Mouse (Mus musculus) midbrain, embryonic 13.5 days (tissue): ENCODE data around the gene Snd1. TPM values are rescaled to one million over a fixed set of nuclear protein-coding genes. Genes with fewer than 3 reads are reported as not detected.

Source experiments
- ATAC-seq: fragments of 200-750 bp; cut with Nextera tagmentation; 2 replicates; pipeline ENCODE4 v1.8.0; 2017; ENCODE audit warnings: mild to moderate bottlenecking, moderate TSS enrichment, moderate library complexity
- H3K27ac ChIP-seq: fragments of 300-500 bp; sonication (generic); 2 replicates; pipeline ENCODE4 v1.5.1; 2015; ENCODE audit warnings: inconsistent platforms, mild to moderate bottlenecking, moderate library complexity
- H3K27me3 ChIP-seq: fragments of 300-500 bp; sonication (generic); 2 replicates; pipeline ENCODE4 v1.6.1; 2015; ENCODE audit warnings: mild to moderate bottlenecking, inconsistent platforms
- H3K36me3 ChIP-seq: fragments of 300-500 bp; sonication (generic); 2 replicates; pipeline ENCODE4 v1.6.1; 2015; ENCODE audit warnings: mild to moderate bottlenecking, inconsistent platforms
- H3K4me1 ChIP-seq: fragments of 300-500 bp; sonication (generic); replicated peaks from 2 replicates; pipeline ENCODE4 v1.6.1; 2015; ENCODE audit warnings: inconsistent platforms
- H3K4me2 ChIP-seq: fragments of 300-500 bp; sonication (generic); replicated peaks from 2 replicates; pipeline ENCODE4 v1.6.1; 2015; ENCODE audit warnings: moderate library complexity, mild to moderate bottlenecking, inconsistent platforms
- H3K4me3 ChIP-seq: fragments of 300-500 bp; sonication (generic); replicated peaks from 2 replicates; pipeline ENCODE4 v1.5.1; 2015; ENCODE audit warnings: mild to moderate bottlenecking, inconsistent platforms
- H3K9ac ChIP-seq: fragments of 300-500 bp; sonication (generic); replicated peaks from 2 replicates; pipeline ENCODE4 v1.6.1; 2015; ENCODE audit warnings: mild to moderate bottlenecking, inconsistent platforms
- H3K9me3 ChIP-seq: fragments of 300-500 bp; sonication (generic); 2 replicates; pipeline ENCODE4 v1.6.1; 2016; ENCODE audit warnings: mild to moderate bottlenecking, inconsistent platforms
- WGBS: fragments of 180-500 bp; shearing (Covaris S2); methylation state at CpG from one replicate; pipeline ENCODE4 v1.1.7; 2015; 5-methylcytosine and 5-hydroxymethylcytosine counted together
- polyA plus RNA-seq: library from polyadenylated mRNA; unstranded; fragments of >200 nt; fragmentation: Nextera tagmentation; extraction: Ambion mirVana; gene quantifications from 2 replicates; pipeline ENCODE4 v1.2.1, GENCODE M21; 2015

Snd1 gene
- polyA plus RNA-seq, 1 experiment from 2014 or later: 86.5 TPM

DNA sequence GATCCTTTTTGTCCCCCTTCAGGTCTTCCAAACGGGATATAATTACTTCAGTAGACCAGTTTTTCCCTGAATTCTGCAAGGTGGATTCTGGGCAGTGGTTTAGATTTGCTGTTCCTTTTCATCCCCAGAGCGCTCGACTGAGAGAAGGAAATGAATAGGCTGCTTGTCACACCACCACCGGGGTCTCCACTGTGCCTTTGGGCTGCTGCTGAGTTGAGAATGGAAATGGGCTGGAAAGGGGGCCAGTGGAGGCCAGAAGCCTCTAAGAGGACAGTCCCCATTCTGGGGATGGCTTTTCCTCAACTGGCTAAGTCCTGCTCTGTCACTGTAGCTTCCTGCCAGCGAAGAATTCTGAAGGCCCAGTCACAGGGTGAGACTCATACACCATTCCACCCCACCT, 309.0 kb downstream of the Snd1 start:
- Histone ChIP-seq H3K9ac (no peak overlapping the region), H3K27ac (peak overlapping the region; percentile 45; the same call in 1 of the 2 replicates), H3K9me3 (no peaks in the 10 kb centered on the region), H3K4me2 (no peak overlapping the region), H3K4me3 (no peak overlapping the region), H3K27me3 (no peaks in the 10 kb centered on the region), H3K4me1 (peaks cover 31% of the 10 kb centered on the region), H3K36me3 (no peaks in the 10 kb centered on the region)
- WGBS: 33% methylated on average over 5 of the region's 5 CpGs
- no peak for ATAC-seq

DNA sequence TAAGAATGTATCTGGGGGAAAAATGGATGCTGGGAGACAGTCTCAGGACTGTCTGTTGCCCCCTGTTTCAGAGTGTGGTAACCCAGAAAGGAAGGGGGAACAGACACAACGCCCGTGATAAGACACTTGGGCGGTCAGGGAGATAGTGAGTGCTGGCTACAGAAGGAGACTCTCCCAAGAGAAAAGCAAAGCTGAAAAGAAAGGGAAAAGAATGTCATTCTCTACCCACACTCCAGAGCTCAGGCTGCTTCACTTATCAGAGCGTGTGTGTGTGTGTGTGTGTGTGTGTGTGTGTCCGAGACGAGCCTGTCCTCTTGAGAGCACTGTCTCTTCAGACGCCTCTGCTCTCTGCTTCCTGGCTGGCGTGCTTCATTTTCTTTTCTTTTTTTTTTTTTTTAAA, 310.8 kb downstream of the Snd1 start:
- Histone ChIP-seq H3K4me2 (no peak overlapping the region), H3K4me3 (no peak overlapping the region), H3K36me3 (no peaks in the 10 kb centered on the region), H3K27ac (no peak overlapping the region), H3K9me3 (no peaks in the 10 kb centered on the region), H3K9ac (no peak overlapping the region), H3K27me3 (no peaks in the 10 kb centered on the region), H3K4me1 (peaks cover 37% of the 10 kb centered on the region)
- WGBS: 77% methylated on average over 8 of the region's 8 CpGs
- ATAC-seq: no peak

DNA sequence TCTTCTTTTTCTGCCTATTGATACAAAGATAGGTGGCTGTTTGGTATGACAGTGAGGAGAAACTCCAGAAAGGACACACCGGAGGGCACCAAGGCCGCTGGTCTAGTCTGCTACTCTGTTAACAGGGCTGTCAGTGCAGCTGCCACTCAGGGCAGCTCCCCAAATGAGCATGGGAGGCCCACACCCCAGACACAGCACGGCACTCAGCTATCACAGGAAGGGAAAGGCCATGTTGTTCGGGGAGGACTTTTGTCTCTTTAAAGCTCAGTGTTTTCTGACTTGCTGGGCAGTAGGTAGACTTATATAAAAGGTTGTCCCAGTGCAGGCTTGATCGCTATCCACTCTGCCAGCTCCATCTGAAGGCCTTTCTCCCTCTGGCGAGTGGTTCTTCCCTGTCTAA, 312.2 kb downstream of the Snd1 start:
- H3K36me3 ChIP-seq: no peaks in the 10 kb centered on the region
- H3K4me1 ChIP-seq: peaks cover 42% of the 10 kb centered on the region
- H3K4me3 ChIP-seq: no peak overlapping the region
- 78% methylated on average over 6 of the region's 6 CpGs for WGBS
- H3K27me3 ChIP-seq: no peaks in the 10 kb centered on the region
- H3K4me2 ChIP-seq: no peak overlapping the region
- H3K9me3 ChIP-seq: no peaks in the 10 kb centered on the region
- H3K9ac ChIP-seq: no peak overlapping the region
- no peak for ATAC-seq
- no peak overlapping the region for H3K27ac ChIP-seq

DNA sequence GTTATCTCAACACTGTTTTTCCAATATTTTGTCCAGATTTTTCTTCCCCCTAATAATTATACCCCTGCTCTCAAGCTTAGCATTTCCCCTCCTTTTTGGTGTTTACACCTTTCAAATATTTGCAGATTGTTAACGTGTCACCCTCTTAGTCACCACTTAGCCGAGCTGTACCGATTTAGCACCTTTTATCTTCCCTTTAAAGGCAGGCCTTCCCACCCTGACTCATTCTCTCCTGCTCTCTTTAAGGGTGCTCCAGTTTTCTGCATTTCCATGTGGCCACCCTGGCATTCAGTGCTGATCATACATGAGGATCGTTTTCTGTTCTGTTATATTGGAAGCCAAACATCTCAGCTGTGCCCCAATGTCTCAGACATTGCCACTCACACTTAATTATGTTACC, 314.7 kb downstream of the Snd1 start:
- 81% methylated on average over 4 of the region's 4 CpGs for WGBS
- H3K27ac ChIP-seq: no peak overlapping the region
- H3K4me1 ChIP-seq: peaks cover 22% of the 10 kb centered on the region
- H3K4me3 ChIP-seq: no peak overlapping the region
- ATAC-seq: no peak
- H3K9me3 ChIP-seq: no peaks in the 10 kb centered on the region
- no peaks in the 10 kb centered on the region for H3K27me3 ChIP-seq
- no peaks in the 10 kb centered on the region for H3K36me3 ChIP-seq
- H3K4me2 ChIP-seq: no peak overlapping the region
- no peak overlapping the region for H3K9ac ChIP-seq

DNA sequence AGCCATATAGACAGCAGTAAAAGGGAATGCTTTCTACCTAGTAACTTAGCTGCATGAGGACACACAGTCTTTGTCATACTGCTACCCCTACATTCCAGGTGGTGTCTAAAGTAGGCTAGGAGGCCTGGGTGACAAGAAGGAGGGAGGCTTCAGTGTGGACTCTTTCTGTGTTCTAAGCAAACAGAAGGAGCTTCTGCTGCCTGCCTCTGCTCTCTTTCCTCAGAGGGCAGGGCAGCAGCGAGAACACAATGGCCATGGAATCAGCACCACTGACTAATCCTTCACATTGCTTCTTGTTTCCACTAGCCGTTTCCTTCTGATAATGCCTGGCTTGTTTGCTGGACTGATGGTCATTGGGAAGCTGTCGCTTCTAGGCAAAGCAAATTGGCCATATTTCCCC, 316.2 kb downstream of the Snd1 start:
- no peaks in the 10 kb centered on the region for H3K27me3 ChIP-seq
- H3K9me3 ChIP-seq: no peaks in the 10 kb centered on the region
- 0 out of 2 replicates have a peak overlapping the region, but pooled peaks have one; percentile 25 for H3K27ac ChIP-seq
- H3K4me2 ChIP-seq: no peak overlapping the region
- H3K4me3 ChIP-seq: no peak overlapping the region
- H3K9ac ChIP-seq: no peak overlapping the region
- H3K36me3 ChIP-seq: no peaks in the 10 kb centered on the region
- ATAC-seq: no peak
- peaks cover 35% of the 10 kb centered on the region for H3K4me1 ChIP-seq
- 24% methylated on average over 3 of the region's 3 CpGs for WGBS

DNA sequence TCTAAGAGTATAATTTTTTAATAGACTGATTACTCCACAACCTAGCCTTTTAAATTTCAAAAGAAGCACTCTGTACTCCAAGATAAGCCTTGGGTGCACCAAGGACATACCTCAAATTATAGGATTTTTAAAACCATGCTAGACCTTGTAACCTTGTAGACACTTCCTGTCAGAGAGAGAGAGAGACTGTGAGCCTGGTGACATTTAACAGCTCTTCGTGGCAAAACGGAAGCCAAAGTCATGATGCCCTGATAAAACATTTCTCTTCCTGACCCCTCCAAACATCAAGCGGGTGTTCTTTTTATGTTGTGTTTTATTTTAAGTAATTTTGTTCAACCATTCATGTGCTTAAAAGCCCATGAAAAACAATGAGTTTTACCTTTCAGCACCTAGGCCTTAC, 316.9 kb downstream of the Snd1 start:
- no peaks in the 10 kb centered on the region for H3K36me3 ChIP-seq
- WGBS: 89% methylated on average over 3 of the region's 3 CpGs
- H3K4me1 ChIP-seq: peaks cover 39% of the 10 kb centered on the region
- H3K4me3 ChIP-seq: no peak overlapping the region
- no peaks in the 10 kb centered on the region for H3K9me3 ChIP-seq
- H3K9ac ChIP-seq: no peak overlapping the region
- H3K4me2 ChIP-seq: no peak overlapping the region
- no peak for ATAC-seq
- no peak overlapping the region for H3K27ac ChIP-seq
- no peaks in the 10 kb centered on the region for H3K27me3 ChIP-seq

DNA sequence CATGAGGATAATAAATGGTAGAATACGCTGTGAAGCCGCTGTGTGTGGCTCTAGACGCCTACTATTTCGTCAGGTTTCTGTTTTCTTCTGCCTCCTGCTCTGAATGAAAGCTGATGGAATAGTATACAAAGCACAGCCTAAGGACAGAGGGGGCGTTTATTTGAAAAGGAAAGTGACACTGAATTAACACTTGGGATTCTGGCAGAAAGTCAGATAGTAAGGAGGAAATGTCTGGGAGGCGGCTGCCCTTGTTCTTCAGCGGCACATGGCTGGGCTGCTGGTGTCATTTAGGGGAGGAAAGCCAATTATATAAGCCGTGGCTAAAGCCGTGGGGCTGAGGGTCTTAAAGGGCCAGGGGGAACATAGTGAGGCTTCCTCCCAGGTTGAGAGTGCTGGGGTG, 320.4 kb downstream of the Snd1 start:
- WGBS: 21% methylated on average over 9 of the region's 9 CpGs

DNA sequence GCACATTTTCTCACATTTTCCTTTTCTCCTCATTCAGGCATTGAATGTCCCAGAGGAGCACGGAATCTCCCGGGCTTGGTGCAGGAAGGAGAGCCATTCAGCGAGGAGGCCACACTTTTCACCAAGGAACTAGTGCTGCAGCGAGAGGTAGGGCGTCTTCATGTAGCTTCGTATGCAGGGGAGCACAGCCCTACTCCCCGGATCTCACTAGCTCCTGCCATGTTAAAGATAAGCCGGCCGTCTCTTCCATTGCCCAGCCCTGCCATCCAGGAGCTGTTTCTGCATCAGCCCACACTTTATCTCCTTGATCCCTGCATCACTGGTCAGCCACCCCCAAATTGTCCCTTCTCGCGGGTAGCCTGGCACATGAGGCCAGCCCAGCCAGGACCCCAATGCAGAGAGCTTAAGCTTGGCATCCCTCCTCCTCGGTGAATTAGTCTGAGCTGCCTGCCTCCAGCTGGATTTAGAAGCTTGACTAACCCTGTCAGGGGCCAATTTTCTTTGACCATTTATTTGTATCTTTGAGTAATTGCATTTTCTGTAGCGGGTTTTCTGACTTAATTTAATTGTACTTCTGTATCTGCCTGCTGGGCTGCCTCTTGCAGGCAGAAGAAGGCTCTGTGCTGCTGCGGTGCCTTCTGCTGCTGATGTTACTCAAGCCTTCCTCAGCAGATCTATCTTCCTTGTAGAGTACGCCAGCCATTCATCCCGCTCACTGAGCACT, 321.0 kb downstream of the Snd1 start:
- Histone ChIP-seq H3K27me3 (no peaks in the 10 kb centered on the region), H3K4me3 (no peak overlapping the region), H3K4me1 (peaks cover 23% of the 10 kb centered on the region), H3K27ac (peak overlapping the region; percentile 62), H3K36me3 (no peaks in the 10 kb centered on the region), H3K4me2 (0 out of 2 replicates have a peak overlapping the region, but pooled peaks have one; percentile 6), H3K9ac (no peak overlapping the region; the same call in 1 of the 2 replicates), H3K9me3 (no peaks in the 10 kb centered on the region)
- peak; percentile 63 for ATAC-seq
- 76% methylated on average over 16 of the region's 16 CpGs for WGBS

More for the DNA sequence above, 320.4 kb downstream of the Snd1 start:
- no peaks in the 10 kb centered on the region for H3K27me3 ChIP-seq
- no peak overlapping the region; the same call in 1 of the 2 replicates for H3K9ac ChIP-seq
- H3K4me3 ChIP-seq: no peak overlapping the region
- H3K9me3 ChIP-seq: no peaks in the 10 kb centered on the region
- 0 out of 2 replicates have a peak overlapping the region, but pooled peaks have one; percentile 6 for H3K4me2 ChIP-seq
- peak; percentile 79 for ATAC-seq
- no peaks in the 10 kb centered on the region for H3K36me3 ChIP-seq
- peak overlapping the region; percentile 62 for H3K27ac ChIP-seq
- H3K4me1 ChIP-seq: peaks cover 27% of the 10 kb centered on the region

DNA sequence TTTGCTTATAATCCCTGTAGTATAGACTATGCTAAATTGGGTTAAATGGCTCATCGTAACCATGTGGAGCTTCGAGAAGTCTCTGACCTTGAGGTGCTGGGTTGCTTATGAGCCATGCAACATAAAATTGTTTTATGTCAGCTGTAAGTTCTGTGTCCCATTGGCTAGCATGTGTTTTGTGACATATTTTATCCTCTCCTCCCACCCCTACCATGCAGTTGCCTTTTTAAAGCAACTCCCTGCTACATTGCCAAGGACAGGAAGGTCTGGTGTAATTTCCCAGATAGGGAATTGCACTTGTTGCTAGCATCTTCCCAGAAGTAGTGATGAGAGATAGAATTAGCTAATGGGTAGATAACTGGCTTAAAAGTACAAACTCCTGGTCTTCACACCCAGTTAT, 324.9 kb downstream of the Snd1 start:
- 95% methylated on average over 2 of the region's 2 CpGs for WGBS
- Histone ChIP-seq H3K9ac (no peak overlapping the region), H3K27ac (no peak overlapping the region), H3K4me2 (no peak overlapping the region), H3K36me3 (no peaks in the 10 kb centered on the region), H3K9me3 (no peaks in the 10 kb centered on the region), H3K27me3 (no peaks in the 10 kb centered on the region), H3K4me3 (no peak overlapping the region), H3K4me1 (peaks cover 17% of the 10 kb centered on the region)
- no peak for ATAC-seq

DNA sequence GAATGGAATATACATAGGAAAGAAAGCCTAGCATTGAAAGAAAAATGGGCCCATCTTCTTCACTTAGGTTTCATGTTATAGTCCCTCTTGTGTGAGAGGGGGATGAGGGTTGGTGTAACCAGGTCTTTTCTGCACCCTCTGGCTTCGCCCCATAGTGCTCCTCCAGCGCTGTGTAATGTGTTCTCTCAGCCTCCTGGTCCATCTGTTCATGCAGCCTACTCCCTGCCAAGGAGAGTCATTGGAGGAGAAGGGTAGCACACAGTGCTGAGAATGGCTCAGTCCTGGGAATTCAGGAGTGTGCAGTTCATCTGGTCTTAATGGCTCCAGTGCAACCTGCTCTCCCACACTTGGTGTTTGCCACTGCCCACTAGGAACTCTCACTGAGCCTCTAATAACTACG, 326.0 kb downstream of the Snd1 start:
- peaks cover 6% of the 10 kb centered on the region for H3K4me1 ChIP-seq
- 92% methylated on average over 3 of the region's 3 CpGs for WGBS
- H3K27ac ChIP-seq: no peak overlapping the region
- no peaks in the 10 kb centered on the region for H3K27me3 ChIP-seq
- ATAC-seq: no peak
- H3K4me2 ChIP-seq: no peak overlapping the region
- no peak overlapping the region for H3K9ac ChIP-seq
- no peaks in the 10 kb centered on the region for H3K9me3 ChIP-seq
- H3K4me3 ChIP-seq: no peak overlapping the region
- no peaks in the 10 kb centered on the region for H3K36me3 ChIP-seq

DNA sequence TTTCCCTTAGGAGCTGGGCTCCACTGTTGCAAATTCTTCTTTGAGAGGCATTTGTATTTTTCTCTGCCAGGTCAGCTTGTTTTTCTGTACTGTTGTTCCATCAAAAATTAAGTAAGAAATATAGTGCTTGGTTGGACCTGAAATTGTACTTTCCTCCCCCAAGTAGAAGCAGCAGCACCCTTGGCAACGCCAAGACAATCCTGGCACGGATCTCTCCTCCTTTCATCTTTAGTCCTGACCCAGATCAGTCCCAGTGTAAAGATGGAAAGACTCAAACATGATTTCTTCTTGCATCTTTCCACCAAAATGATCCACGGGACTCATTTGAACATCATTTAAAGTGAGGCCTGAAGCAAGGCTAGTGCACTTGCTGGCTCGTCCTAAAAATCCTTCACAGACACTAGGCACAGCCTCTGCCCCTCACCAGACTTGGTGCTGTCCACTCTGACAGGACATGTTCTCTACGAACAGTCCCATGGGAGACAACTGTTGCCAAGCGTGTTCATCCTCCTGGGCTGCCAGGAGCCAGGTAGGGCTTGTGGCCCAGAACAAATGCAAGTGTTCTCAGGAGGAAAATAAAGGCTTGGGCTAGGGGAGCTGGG, 328.8 kb downstream of the Snd1 start:
- H3K4me2 ChIP-seq: no peak overlapping the region
- ATAC-seq: no peak
- no peak overlapping the region for H3K4me3 ChIP-seq
- no peaks in the 10 kb centered on the region for H3K4me1 ChIP-seq
- no peaks in the 10 kb centered on the region for H3K27me3 ChIP-seq
- no peak overlapping the region for H3K9ac ChIP-seq
- H3K36me3 ChIP-seq: peaks cover 2% of the 10 kb centered on the region; the same call in 1 of the 2 replicates
- H3K27ac ChIP-seq: no peak overlapping the region
- H3K9me3 ChIP-seq: no peaks in the 10 kb centered on the region
- 95% methylated on average over 6 of the region's 6 CpGs for WGBS

DNA sequence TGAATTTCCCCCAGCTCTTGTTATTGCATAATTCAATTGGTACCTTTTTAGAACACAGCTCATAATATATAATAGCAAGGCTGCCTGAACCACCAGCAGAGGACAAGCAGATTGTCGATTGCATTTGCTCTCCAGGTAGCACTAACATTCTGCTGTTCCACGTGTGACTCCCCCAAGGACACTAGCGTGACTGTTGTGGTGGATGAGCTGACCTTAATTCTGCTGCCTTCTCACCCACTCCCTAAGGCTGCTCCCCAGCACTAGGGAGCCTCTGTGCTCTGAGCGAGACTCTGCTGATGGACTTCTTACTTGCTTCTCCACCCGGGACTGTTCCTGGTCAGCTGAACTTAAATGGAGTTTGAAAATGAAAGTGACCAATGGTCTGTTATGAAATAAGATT, 329.8 kb downstream of the Snd1 start:
- Histone ChIP-seq H3K4me2 (no peak overlapping the region), H3K9ac (no peak overlapping the region), H3K27me3 (no peaks in the 10 kb centered on the region), H3K4me1 (no peaks in the 10 kb centered on the region), H3K27ac (no peak overlapping the region), H3K4me3 (no peak overlapping the region), H3K36me3 (peaks cover 6% of the 10 kb centered on the region; the same call in 1 of the 2 replicates), H3K9me3 (no peaks in the 10 kb centered on the region)
- no peak for ATAC-seq
- 92% methylated on average over 5 of the region's 5 CpGs for WGBS
